Mouse (Mus musculus) erythroblast, embryonic 14.5 days (primary cell): ENCODE results near the gene Ip6k3.

ENCODE experiments used
- GATA1 ChIP-seq: IDR thresholded peaks from 2 replicates; pipeline ENCODE4 v1.6.1; 2012; ENCODE audit warnings: low read length, inconsistent platforms, mixed read lengths
- TAL1 ChIP-seq: IDR thresholded peaks from 3 replicates; pipeline ENCODE4 v1.6.1; 2012; ENCODE audit warnings: low read length, inconsistent platforms, mixed read lengths

DNA sequence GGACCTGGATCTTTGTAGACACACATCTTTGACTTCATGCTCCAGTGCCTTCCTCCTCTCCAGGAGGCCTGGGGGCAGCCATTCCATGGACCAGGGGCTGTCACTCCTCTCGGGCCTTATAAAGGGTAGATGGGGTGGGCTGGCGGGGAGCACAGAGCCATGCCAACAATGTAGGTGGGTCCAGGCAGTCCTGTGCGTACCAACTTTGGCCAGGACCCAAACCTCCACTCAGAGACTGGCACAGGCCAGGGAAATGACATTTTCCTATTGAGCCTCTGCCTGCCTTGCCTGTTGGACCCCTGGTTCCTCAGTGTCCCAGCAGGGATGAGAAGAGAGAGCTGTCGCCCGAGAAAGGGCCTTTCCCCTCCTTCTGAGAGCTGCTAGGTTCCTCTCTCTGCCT, 14.8 kb upstream of the Ip6k3 start:
- no peak for TF ChIP-seq GATA1
- TF ChIP-seq TAL1 = no peak
